27 mouse cellular contexts compared by ENCODE assay signal in the genomic region with DNA sequence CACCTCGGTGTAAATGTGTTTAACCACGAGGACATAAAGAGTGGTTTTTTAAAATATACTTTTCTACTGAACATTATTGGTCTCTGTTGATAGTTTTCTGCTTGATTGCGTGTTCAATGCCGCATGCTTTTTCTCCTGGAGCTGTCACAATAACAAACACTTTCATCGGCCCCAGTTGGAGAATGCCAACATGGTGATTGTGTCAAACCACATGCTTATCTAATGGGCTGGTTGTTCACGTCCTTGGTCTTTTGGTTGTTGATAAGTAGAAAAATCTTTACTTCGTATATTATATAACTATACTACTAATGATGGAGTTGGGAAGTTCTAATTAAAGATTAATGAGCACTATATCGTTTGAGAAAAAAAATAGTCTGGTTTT.
DNase-seq lines count a peak whose midpoint lies in the region; ATAC-seq lines count a peak whose summit lies in the region.
"Had no signal": no experiment of that assay in that cellular context is flagged by ENCODE, and none has a peak within 500 bp of the region (broad histone marks: within the 10 kb centered on the region; RNA-seq: fewer than 3 reads in every experiment).

No protein-coding gene starts in this region.

- peak overlapping the region; percentile 43 for H3K4me3 ChIP-seq in brown adipose tissue, adult 24 weeks (ENCODE audit: insufficient read depth, low read depth, low read length)
- no peak overlapping the region for H3K4me3 ChIP-seq in midbrain, embryonic 16.5 days (ENCODE audit: low read depth, low read length)
- H3K4me3 ChIP-seq in hindbrain, embryonic 14.5 days (replicated peaks; ENCODE audit: low read length), result no peak overlapping the region
- H3K4me3 ChIP-seq: embryonic facial prominence, embryonic 13.5 days; embryonic facial prominence, embryonic 15.5 days; erythroblast, embryonic 14.5 days; forebrain, embryonic 10.5 days; forebrain, embryonic 12.5 days had no signal

- peaks cover 24% of the 10 kb centered on the region for H3K4me1 ChIP-seq in brown adipose tissue, adult 24 weeks (ENCODE audit: control insufficient read depth, insufficient read depth, insufficient read length, low read length)
- 0 out of 2 replicates have a peak, but pooled peaks cover 2% of the 10 kb centered on the region for H3K4me1 ChIP-seq in midbrain, embryonic 16.5 days (ENCODE audit: control insufficient read depth, insufficient read depth, low read length)
- H3K4me1 ChIP-seq in hindbrain, embryonic 14.5 days (replicated peaks; ENCODE audit: control insufficient read depth, insufficient read depth, low read length), result peaks cover 4% of the 10 kb centered on the region; the same call in 1 of the 2 replicates

- 90% methylated on average over 8 of the region's 8 CpGs for WGBS in midbrain, embryonic 16.5 days
- WGBS in hindbrain, embryonic 14.5 days, result 87% methylated on average over 8 of the region's 8 CpGs

- H3K9ac ChIP-seq in midbrain, embryonic 16.5 days (ENCODE audit: low read depth, low read length), result no peak overlapping the region
- H3K9ac ChIP-seq in hindbrain, embryonic 14.5 days, result no peak overlapping the region
- H3K9ac ChIP-seq: embryonic facial prominence, embryonic 13.5 days; embryonic facial prominence, embryonic 15.5 days; forebrain, embryonic 12.5 days had no signal

- ATAC-seq in megakaryocyte-erythroid progenitor cell, adult 5-6 weeks (replicated peaks; ENCODE audit: low FRiP score, low TSS enrichment, poor library complexity, severe bottlenecking), result peak; percentile 41; the same call in 1 of the 2 replicates
- ATAC-seq in midbrain, embryonic 16.5 days, result no peak
- ATAC-seq in hindbrain, embryonic 14.5 days (ENCODE audit: low FRiP score), result no peak
- ATAC-seq: activated CD4-positive, CD25-positive, alpha-beta regulatory T cell, adult 4 months; forebrain, embryonic 14.5 days; forebrain, embryonic 16.5 days; Patski had no signal

- no peak overlapping the region for H3K27ac ChIP-seq in brown adipose tissue, adult 24 weeks (replicated peaks; ENCODE audit: low read depth, low read length)
- H3K27ac ChIP-seq in midbrain, embryonic 16.5 days (ENCODE audit: low read length), result no peak overlapping the region
- no peak overlapping the region for H3K27ac ChIP-seq in hindbrain, embryonic 14.5 days
- H3K27ac ChIP-seq: embryonic facial prominence, embryonic 15.5 days; forebrain, embryonic 10.5 days; forebrain, embryonic 12.5 days had no signal

- H3K27me3 ChIP-seq in midbrain, embryonic 16.5 days (ENCODE audit: control insufficient read depth, insufficient read depth, low read depth, low read length), result no peaks in the 10 kb centered on the region
- H3K27me3 ChIP-seq in hindbrain, embryonic 14.5 days (ENCODE audit: control insufficient read depth, insufficient read depth, low read length), result no peaks in the 10 kb centered on the region
- H3K27me3 ChIP-seq: embryonic facial prominence, embryonic 13.5 days; embryonic facial prominence, embryonic 15.5 days; forebrain, embryonic 12.5 days; Patski had no signal

- no peak overlapping the region for H3K4me2 ChIP-seq in midbrain, embryonic 16.5 days (ENCODE audit: low read length)
- H3K4me2 ChIP-seq in hindbrain, embryonic 14.5 days (replicated peaks), result no peak overlapping the region
- H3K4me2 ChIP-seq: embryonic facial prominence, embryonic 13.5 days; embryonic facial prominence, embryonic 15.5 days; forebrain, embryonic 12.5 days had no signal

- peak; percentile 78 for DNase-seq in heart, adult 11 months
- DNase-seq in heart, adult 18-20 months, result no peak
- peak; percentile 49 to 61 for DNase-seq in natural killer cell, adult 2 months (ENCODE audit: low spot score in 2 of 2)
- DNase-seq in lung, postnatal 36 days, result no peak
- no peak for DNase-seq in hindbrain, embryonic 14.5 days (ENCODE audit: low spot score)
- DNase-seq: adrenal gland, adult 8-10 months; adrenal gland, postnatal 14 days; adrenal gland, postnatal 36 days; cerebellum, adult 11 months; cerebellum, adult 18-20 months; cerebellum, adult 8-10 months; cerebellum, adult 9-11 months; cerebellum, postnatal 14 days; cerebellum, postnatal 36 days; embryo, embryonic 11 days had no signal

- no peaks in the 10 kb centered on the region for H3K36me3 ChIP-seq in midbrain, embryonic 16.5 days (ENCODE audit: control insufficient read depth, insufficient read depth, low read length)
- H3K36me3 ChIP-seq in hindbrain, embryonic 14.5 days (replicated peaks; ENCODE audit: control insufficient read depth, insufficient read depth), result no peaks in the 10 kb centered on the region
- H3K36me3 ChIP-seq: embryonic facial prominence, embryonic 15.5 days; forebrain, embryonic 10.5 days; forebrain, embryonic 12.5 days had no signal

- H3K9me3 ChIP-seq in midbrain, embryonic 16.5 days (replicated peaks; ENCODE audit: control insufficient read depth, low read length, poor library complexity, severe bottlenecking), result no peaks in the 10 kb centered on the region
- no peaks in the 10 kb centered on the region for H3K9me3 ChIP-seq in hindbrain, embryonic 14.5 days (ENCODE audit: control insufficient read depth, low read length)
- H3K9me3 ChIP-seq: embryonic facial prominence, embryonic 13.5 days; embryonic facial prominence, embryonic 15.5 days; forebrain, embryonic 10.5 days; forebrain, embryonic 12.5 days had no signal

Comparison
In these comparisons a context has a peak if more than half of its experiments do, and no peak if none do; other contexts are left out.
1. DNase-seq: peak in heart, adult 11 months (single experiment) and natural killer cell, adult 2 months (2 of 2); none in heart, adult 18-20 months (0 of 2), lung, postnatal 36 days (single experiment) and hindbrain, embryonic 14.5 days (single experiment).